ENCODE assay signal across 18 mouse cellular contexts in genomic region chr4:156252140-156252539, GRCm38 (mm10). TPM values are rescaled to one million over a fixed set of nuclear protein-coding genes. Genes with fewer than 3 reads are reported as not detected.
DNase-seq lines count a peak whose midpoint lies in the region; ATAC-seq and TF ChIP-seq lines count a peak whose summit lies in the region.
"Had no signal": no experiment of that assay in that cellular context is flagged by ENCODE, and none has a peak within 500 bp of the region (broad histone marks: within the 10 kb centered on the region; RNA-seq: fewer than 3 reads in every experiment).

No protein-coding gene starts in this region.

- peaks cover 26% of the 10 kb centered on the region for H3K36me3 ChIP-seq in limb, embryonic 12.5 days
- H3K36me3 ChIP-seq in limb, embryonic 10.5 days, result peaks cover 25% of the 10 kb centered on the region
- 0 out of 2 replicates have a peak, but pooled peaks cover 3% of the 10 kb centered on the region for H3K36me3 ChIP-seq in hindbrain, embryonic 11.5 days (ENCODE audit: control insufficient read depth, insufficient read depth, low read length)
- peaks cover 48% of the 10 kb centered on the region for H3K36me3 ChIP-seq in liver, embryonic 14.5 days (replicated peaks; ENCODE audit: control insufficient read depth, insufficient read depth, low read depth)
- peaks cover 12% of the 10 kb centered on the region for H3K36me3 ChIP-seq in midbrain, embryonic 15.5 days (replicated peaks)

- H3K4me3 ChIP-seq in limb, embryonic 12.5 days (replicated peaks), result no peak overlapping the region
- no peak overlapping the region for H3K4me3 ChIP-seq in limb, embryonic 10.5 days
- H3K4me3 ChIP-seq in hindbrain, embryonic 11.5 days (ENCODE audit: low read depth, low read length), result no peak overlapping the region
- peak overlapping the region; percentile 30 to 52 for H3K4me3 ChIP-seq in liver, embryonic 14.5 days (ENCODE audit: insufficient read depth in 1 of 2, low read depth in 2 of 2, low read length in 2 of 2)
- no peak overlapping the region for H3K4me3 ChIP-seq in midbrain, embryonic 15.5 days
- H3K4me3 ChIP-seq: gastrocnemius, adult 2 months; heart, embryonic 10.5 days; hindbrain, embryonic 15.5 days; myocyte had no signal

- H3K27me3 ChIP-seq in limb, embryonic 12.5 days, result peaks cover 48% of the 10 kb centered on the region
- H3K27me3 ChIP-seq in limb, embryonic 10.5 days (ENCODE audit: low read depth, poor library complexity, severe bottlenecking), result peaks cover 57% of the 10 kb centered on the region
- peaks cover 22% of the 10 kb centered on the region for H3K27me3 ChIP-seq in hindbrain, embryonic 11.5 days (ENCODE audit: control insufficient read depth, insufficient read depth, low read length)
- H3K27me3 ChIP-seq in liver, embryonic 14.5 days (ENCODE audit: control insufficient read depth, insufficient read depth, low read length), result peaks cover 4% of the 10 kb centered on the region
- peaks cover 13% of the 10 kb centered on the region for H3K27me3 ChIP-seq in midbrain, embryonic 15.5 days (replicated peaks)

- TF ChIP-seq EP300 in liver, embryonic 14.5 days (IDR thresholded peaks at IDR 0.05; ENCODE audit: low read depth), result no peak

- H3K4me1 ChIP-seq in limb, embryonic 12.5 days (replicated peaks), result 0 out of 2 replicates have a peak, but pooled peaks cover 8% of the 10 kb centered on the region
- H3K4me1 ChIP-seq in limb, embryonic 10.5 days, result peaks cover 26% of the 10 kb centered on the region
- H3K4me1 ChIP-seq in hindbrain, embryonic 11.5 days (replicated peaks; ENCODE audit: control insufficient read depth, insufficient read depth, low read length), result 0 out of 2 replicates have a peak, but pooled peaks cover 2% of the 10 kb centered on the region
- H3K4me1 ChIP-seq in liver, embryonic 14.5 days (replicated peaks; ENCODE audit: control insufficient read depth in 2 of 2, insufficient read depth in 2 of 2, low read length in 1 of 2), result peaks cover 23 to 48% of the 10 kb centered on the region in 2 experiments
- peaks cover 38% of the 10 kb centered on the region for H3K4me1 ChIP-seq in midbrain, embryonic 15.5 days

- 30% methylated on average over 7 of the region's 7 CpGs for WGBS in limb, embryonic 12.5 days
- WGBS in limb, embryonic 10.5 days, result 26% methylated on average over 7 of the region's 7 CpGs
- 24% methylated on average over 7 of the region's 7 CpGs for WGBS in hindbrain, embryonic 11.5 days
- WGBS in liver, embryonic 14.5 days (ENCODE audit: insufficient replicate concordance), result 13% methylated on average over 7 of the region's 7 CpGs
- 29% methylated on average over 7 of the region's 7 CpGs for WGBS in midbrain, embryonic 15.5 days

- H3K27ac ChIP-seq in limb, embryonic 12.5 days, result 0 out of 2 replicates have a peak overlapping the region, but pooled peaks have one; percentile 17
- no peak overlapping the region for H3K27ac ChIP-seq in limb, embryonic 10.5 days
- peak overlapping the region; percentile 61; the same call in 1 of the 2 replicates for H3K27ac ChIP-seq in hindbrain, embryonic 11.5 days (ENCODE audit: low read depth, low read length)
- H3K27ac ChIP-seq in liver, embryonic 14.5 days, result peak overlapping the region; percentile 98
- H3K27ac ChIP-seq in midbrain, embryonic 15.5 days, result peak overlapping the region; percentile 61
- H3K27ac ChIP-seq: gastrocnemius, adult 2 months; heart, embryonic 10.5 days; hindbrain, embryonic 15.5 days had no signal

- H3K9ac ChIP-seq in limb, embryonic 12.5 days (replicated peaks), result no peak overlapping the region
- H3K9ac ChIP-seq in hindbrain, embryonic 11.5 days (ENCODE audit: low read depth, low read length), result no peak overlapping the region
- peak overlapping the region; percentile 86 for H3K9ac ChIP-seq in liver, embryonic 14.5 days (replicated peaks)
- H3K9ac ChIP-seq in midbrain, embryonic 15.5 days, result no peak overlapping the region
- H3K9ac ChIP-seq: hindbrain, embryonic 15.5 days had no signal

- H3K4me2 ChIP-seq in limb, embryonic 12.5 days, result no peak overlapping the region
- H3K4me2 ChIP-seq in hindbrain, embryonic 11.5 days (replicated peaks; ENCODE audit: low read depth, low read length), result no peak overlapping the region
- peak overlapping the region; percentile 93 for H3K4me2 ChIP-seq in liver, embryonic 14.5 days (ENCODE audit: low read depth)
- H3K4me2 ChIP-seq in midbrain, embryonic 15.5 days, result peak overlapping the region; percentile 15; the same call in 1 of the 2 replicates
- H3K4me2 ChIP-seq: hindbrain, embryonic 15.5 days had no signal

- ATAC-seq in limb, embryonic 12.5 days (ENCODE audit: insufficient number of reproducible peaks, insufficient read depth, low FRiP score, low TSS enrichment, low read depth), result no peak
- 0 out of 2 replicates have a peak, but pooled peaks have one; percentile 12 for ATAC-seq in hindbrain, embryonic 11.5 days (ENCODE audit: low FRiP score)
- ATAC-seq in liver, embryonic 14.5 days (ENCODE audit: insufficient read depth), result peak; percentile 41
- ATAC-seq in midbrain, embryonic 15.5 days (replicated peaks), result peak; percentile 15; the same call in 1 of the 2 replicates
- ATAC-seq: forebrain, embryonic 16.5 days had no signal

- no peak for TF ChIP-seq CTCF in liver, embryonic 14.5 days (IDR thresholded peaks at IDR 0.05; ENCODE audit: low read depth)

- no peak for DNase-seq in limb, embryonic 10.5 days (ENCODE audit: low spot score)
- DNase-seq in hindbrain, embryonic 11.5 days (ENCODE audit: low spot score), result no peak
- peak in 1 of 3 experiments; percentile 42 for DNase-seq in liver, embryonic 14.5 days (ENCODE audit: low read depth in 3 of 3, low spot score in 3 of 3)
- no peak for DNase-seq in urinary bladder, adult 2 months (ENCODE audit: low spot score)
- no peak for DNase-seq in right cerebral cortex, adult 18-20 months
- DNase-seq: adrenal gland, postnatal 36 days; cerebellum, adult 11 months; gastrocnemius, adult 2 months; kidney, adult 2 months; kidney, postnatal 4 days; lung, postnatal 4 days had no signal

- no peaks in the 10 kb centered on the region for H3K9me3 ChIP-seq in limb, embryonic 12.5 days
- H3K9me3 ChIP-seq in limb, embryonic 10.5 days (replicated peaks), result no peaks in the 10 kb centered on the region
- H3K9me3 ChIP-seq in hindbrain, embryonic 11.5 days (ENCODE audit: control insufficient read depth, low read length), result no peaks in the 10 kb centered on the region
- no peaks in the 10 kb centered on the region for H3K9me3 ChIP-seq in liver, embryonic 14.5 days (ENCODE audit: control insufficient read depth, low read length)
- H3K9me3 ChIP-seq in midbrain, embryonic 15.5 days, result no peaks in the 10 kb centered on the region
- H3K9me3 ChIP-seq: heart, embryonic 10.5 days; hindbrain, embryonic 15.5 days had no signal

RNA-seq across cellular contexts. Expression of gene Samd11, which starts 3.3 kb away (rescaled TPM):
- polyA plus RNA-seq in limb, embryonic 12.5 days (2016; fragmentation: Nextera tagmentation; extraction: Ambion mirVana), result 0.50 and 0.95 TPM in 2 replicates
- 0.59 and 1.1 TPM in 2 replicates for polyA plus RNA-seq in limb, embryonic 10.5 days (2016; fragmentation: Nextera tagmentation; extraction: Ambion mirVana)
- polyA plus RNA-seq in hindbrain, embryonic 11.5 days (2014; fragmentation: Nextera tagmentation; extraction: Ambion mirVana), result 1.8 and 3.1 TPM in 2 replicates
- polyA plus RNA-seq in liver, embryonic 14.5 days (2012; rRNA removed), result 56.1 and 56.9 TPM in 2 replicates
- polyA plus RNA-seq in liver, embryonic 14.5 days (2014; fragmentation: Nextera tagmentation; extraction: Ambion mirVana), result 21.5 and 24.8 TPM in 2 replicates
- polyA plus RNA-seq in midbrain, embryonic 15.5 days (2015; fragmentation: Nextera tagmentation; extraction: Ambion mirVana), result 4.8 and 5.5 TPM in 2 replicates
- polyA plus RNA-seq in urinary bladder, adult 2 months (2012; rRNA removed), result 0.21 and 0.22 TPM in 2 replicates

RNA-seq across cellular contexts. Expression of gene Noc2l, which starts 16.3 kb away (rescaled TPM):
- polyA plus RNA-seq in limb, embryonic 12.5 days (2016; fragmentation: Nextera tagmentation; extraction: Ambion mirVana), result 94.1 and 96.3 TPM in 2 replicates
- polyA plus RNA-seq in limb, embryonic 10.5 days (2016; fragmentation: Nextera tagmentation; extraction: Ambion mirVana), result 103 and 141 TPM in 2 replicates
- polyA plus RNA-seq in hindbrain, embryonic 11.5 days (2014; fragmentation: Nextera tagmentation; extraction: Ambion mirVana), result 78.0 and 78.6 TPM in 2 replicates
- polyA plus RNA-seq in liver, embryonic 14.5 days (2012; rRNA removed), result 62.7 and 68.0 TPM in 2 replicates
- polyA plus RNA-seq in liver, embryonic 14.5 days (2014; fragmentation: Nextera tagmentation; extraction: Ambion mirVana), result 40.2 and 50.7 TPM in 2 replicates
- 56.6 and 60.4 TPM in 2 replicates for polyA plus RNA-seq in midbrain, embryonic 15.5 days (2015; fragmentation: Nextera tagmentation; extraction: Ambion mirVana)
- 57.9 and 67.2 TPM in 2 replicates for polyA plus RNA-seq in urinary bladder, adult 2 months (2012; rRNA removed)

RNA-seq across cellular contexts. Expression of gene Plekhn1, which starts 17.5 kb away (rescaled TPM):
- 29.2 and 32.8 TPM in 2 replicates for polyA plus RNA-seq in limb, embryonic 12.5 days (2016; fragmentation: Nextera tagmentation; extraction: Ambion mirVana)
- polyA plus RNA-seq in limb, embryonic 10.5 days (2016; fragmentation: Nextera tagmentation; extraction: Ambion mirVana), result 24.2 and 25.2 TPM in 2 replicates
- 17.0 and 17.8 TPM in 2 replicates for polyA plus RNA-seq in hindbrain, embryonic 11.5 days (2014; fragmentation: Nextera tagmentation; extraction: Ambion mirVana)
- polyA plus RNA-seq in liver, embryonic 14.5 days (2012; rRNA removed), result 9.9 and 10.8 TPM in 2 replicates
- 2.7 and 5.2 TPM in 2 replicates for polyA plus RNA-seq in liver, embryonic 14.5 days (2014; fragmentation: Nextera tagmentation; extraction: Ambion mirVana)
- polyA plus RNA-seq in midbrain, embryonic 15.5 days (2015; fragmentation: Nextera tagmentation; extraction: Ambion mirVana), result 29.1 and 30.1 TPM in 2 replicates
- 86.6 and 88.2 TPM in 2 replicates for polyA plus RNA-seq in urinary bladder, adult 2 months (2012; rRNA removed)

RNA-seq across cellular contexts. Expression of gene Perm1, which starts 36.5 kb away (rescaled TPM):
- polyA plus RNA-seq in limb, embryonic 12.5 days (2016; fragmentation: Nextera tagmentation; extraction: Ambion mirVana), result 0.45 and 0.66 TPM in 2 replicates
- 0.18 and 0.29 TPM in 2 replicates for polyA plus RNA-seq in limb, embryonic 10.5 days (2016; fragmentation: Nextera tagmentation; extraction: Ambion mirVana)
- 1.1 and 1.4 TPM in 2 replicates for polyA plus RNA-seq in hindbrain, embryonic 11.5 days (2014; fragmentation: Nextera tagmentation; extraction: Ambion mirVana)
- 0.03 TPM in 2 replicates for polyA plus RNA-seq in liver, embryonic 14.5 days (2012; rRNA removed)
- 0.05 TPM in 1 of 2 replicates, not detected in the other for polyA plus RNA-seq in liver, embryonic 14.5 days (2014; fragmentation: Nextera tagmentation; extraction: Ambion mirVana)
- polyA plus RNA-seq in midbrain, embryonic 15.5 days (2015; fragmentation: Nextera tagmentation; extraction: Ambion mirVana), result 2.2 and 2.4 TPM in 2 replicates
- 0.10 and 0.18 TPM in 2 replicates for polyA plus RNA-seq in urinary bladder, adult 2 months (2012; rRNA removed)
- polyA plus RNA-seq: G1E had no signal

RNA-seq across cellular contexts. Expression of gene AW011738, which starts 49.0 kb away (rescaled TPM):
- polyA plus RNA-seq in limb, embryonic 12.5 days (2016; fragmentation: Nextera tagmentation; extraction: Ambion mirVana), result 1.8 TPM in 2 replicates
- 1.1 and 1.2 TPM in 2 replicates for polyA plus RNA-seq in limb, embryonic 10.5 days (2016; fragmentation: Nextera tagmentation; extraction: Ambion mirVana)
- polyA plus RNA-seq in hindbrain, embryonic 11.5 days (2014; fragmentation: Nextera tagmentation; extraction: Ambion mirVana), result 2.0 and 3.1 TPM in 2 replicates
- polyA plus RNA-seq in liver, embryonic 14.5 days (2012; rRNA removed), result 0.49 and 0.66 TPM in 2 replicates
- polyA plus RNA-seq in liver, embryonic 14.5 days (2014; fragmentation: Nextera tagmentation; extraction: Ambion mirVana), result 0.23 TPM in 1 of 2 replicates, not detected in the other
- polyA plus RNA-seq in midbrain, embryonic 15.5 days (2015; fragmentation: Nextera tagmentation; extraction: Ambion mirVana), result 4.0 and 4.9 TPM in 2 replicates
- polyA plus RNA-seq in urinary bladder, adult 2 months (2012; rRNA removed), result 3.0 and 3.1 TPM in 2 replicates
- polyA plus RNA-seq: G1E had no signal

Comparison
In these comparisons a context has a peak if more than half of its experiments do, and no peak if none do; other contexts are left out.
1. H3K4me2 ChIP-seq: peak in liver, embryonic 14.5 days (single experiment) and midbrain, embryonic 15.5 days (single experiment); none in limb, embryonic 12.5 days (single experiment) and hindbrain, embryonic 11.5 days (single experiment).
2. H3K4me3 ChIP-seq: peak in liver, embryonic 14.5 days (2 of 2); none in limb, embryonic 12.5 days (single experiment), limb, embryonic 10.5 days (single experiment), hindbrain, embryonic 11.5 days (single experiment) and midbrain, embryonic 15.5 days (single experiment).